Mouse (Mus musculus) spleen, adult 18-20 months (tissue): ENCODE results near the gene Mia.

Source experiments
- DNase-seq, 2 experiments: peaks; one replicate each; pipeline ENCODE4 v3.0.0; 2022; ENCODE audit warnings: mixed read lengths in 2 of 2

Mia gene

DNA sequence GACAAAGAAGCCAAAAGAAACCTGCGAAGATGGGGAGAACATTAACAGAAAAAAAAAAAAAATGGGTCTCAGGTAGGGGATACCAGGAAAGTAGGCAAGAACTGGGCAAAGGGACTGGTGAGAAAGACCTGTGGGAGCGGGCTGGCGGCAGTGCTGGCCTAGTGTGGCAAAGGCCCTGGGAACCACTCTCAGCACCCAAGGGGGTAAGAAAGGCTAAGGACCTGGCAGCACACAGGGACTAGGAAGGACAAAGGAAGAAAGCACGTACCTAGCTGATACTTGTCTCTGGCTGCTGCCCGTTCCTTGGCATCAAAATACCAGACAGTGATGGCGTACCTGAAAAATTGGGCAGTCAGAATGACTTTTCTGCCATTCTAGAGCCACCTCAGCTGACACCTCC, 21.7 kb downstream of the Mia start:
- DNase-seq, result no peak

DNA sequence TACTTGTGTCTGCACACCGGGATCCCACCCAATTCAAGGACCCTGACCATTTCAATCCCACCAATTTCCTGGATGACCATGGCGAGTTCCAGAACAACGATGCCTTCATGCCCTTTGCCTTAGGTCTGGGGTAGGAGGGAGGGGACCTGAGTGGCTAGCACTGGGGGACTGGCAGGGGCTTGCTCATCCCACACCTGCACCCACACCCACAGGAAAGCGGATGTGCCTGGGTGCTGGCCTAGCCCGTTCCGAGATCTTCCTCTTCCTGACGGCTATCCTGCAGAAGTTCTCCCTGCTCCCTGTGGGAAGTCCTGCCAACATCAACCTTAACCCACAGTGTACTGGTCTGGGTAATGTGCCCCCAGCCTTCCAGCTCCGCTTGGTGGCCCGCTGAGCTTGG, 22.8 kb downstream of the Mia start:
- no peak for DNase-seq

DNA sequence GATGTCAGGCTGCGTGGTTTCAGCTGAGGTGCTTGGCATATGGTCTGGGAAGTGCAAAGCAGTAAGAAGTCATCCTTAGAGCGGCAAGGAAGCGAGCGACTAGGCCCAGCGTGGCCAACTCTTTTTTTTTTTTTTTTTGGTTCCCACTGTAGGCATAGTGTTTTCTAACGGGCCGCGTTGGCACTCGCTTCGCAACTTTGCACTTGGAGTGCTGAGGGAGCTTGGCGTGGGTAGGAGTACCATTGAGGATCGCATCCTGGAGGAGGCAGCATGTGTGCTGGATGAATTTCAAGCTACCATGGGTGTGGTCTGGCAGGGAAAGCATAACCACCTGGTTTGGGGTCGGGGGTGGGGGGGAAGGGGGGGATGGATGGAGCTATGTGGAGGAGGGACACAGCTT, 25.0 kb downstream of the Mia start:
- no peak for DNase-seq

DNA sequence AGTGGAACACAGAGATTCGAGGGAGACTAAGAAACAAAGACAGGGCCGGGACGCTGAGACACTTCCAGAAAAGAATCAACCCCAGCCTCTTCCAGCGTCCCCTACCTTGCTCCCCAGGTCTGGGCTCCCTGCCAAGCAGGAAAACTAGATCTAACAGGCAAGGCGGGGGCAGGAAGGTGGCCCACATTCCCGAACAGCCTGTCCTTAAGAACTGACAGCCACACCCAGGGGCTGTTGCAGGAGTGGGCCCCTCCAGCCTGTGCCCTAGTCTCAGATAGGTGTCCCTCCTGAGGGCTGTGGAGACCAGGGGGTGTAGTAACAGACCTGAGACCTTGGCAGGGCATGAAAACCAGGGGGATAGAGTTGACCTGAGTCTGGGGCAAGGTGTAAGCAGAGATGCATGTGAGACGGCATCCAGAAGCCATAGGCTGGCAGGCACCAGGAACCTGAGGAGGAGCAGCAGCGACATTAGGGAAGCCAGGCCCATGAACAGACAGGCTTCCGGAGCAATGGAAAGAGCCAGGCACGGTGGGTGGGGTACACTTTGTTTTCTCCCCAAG, 27.7 kb downstream of the Mia start, which contains the start of gene Cyp2t4:
Gene Cyp2t4 (plus strand): TSS at position 510 of the 560 bp plus-strand sequence.
- no peak for DNase-seq

DNA sequence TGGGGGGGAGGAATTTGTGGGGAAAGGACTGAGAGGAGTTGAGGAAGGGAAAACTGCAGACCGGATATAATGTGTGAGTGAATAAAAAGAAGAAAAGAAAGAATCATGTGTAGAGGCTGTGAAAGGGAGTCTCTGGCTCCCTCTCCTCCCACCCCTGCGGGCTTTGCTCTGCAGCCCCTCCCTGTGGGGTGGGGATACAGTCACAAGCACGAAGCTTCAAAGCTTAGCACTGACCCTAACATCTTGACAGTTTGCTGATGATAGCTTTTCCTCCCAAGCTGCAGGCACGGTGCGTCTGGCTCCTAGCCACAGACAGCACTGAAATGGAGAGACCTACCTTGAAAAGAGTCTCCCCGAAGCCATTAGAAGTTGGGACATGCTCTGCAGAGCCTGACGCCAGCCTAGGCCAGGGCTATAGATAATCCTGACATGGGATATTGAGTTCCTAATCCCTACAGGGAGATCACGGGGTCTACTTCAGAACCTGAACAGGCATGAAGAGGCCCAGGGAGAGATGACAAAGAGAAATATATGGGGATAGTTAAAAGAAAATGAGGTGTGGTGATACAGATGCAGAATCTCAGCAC, 44.5 kb downstream of the Mia start:
- no peak for DNase-seq

DNA sequence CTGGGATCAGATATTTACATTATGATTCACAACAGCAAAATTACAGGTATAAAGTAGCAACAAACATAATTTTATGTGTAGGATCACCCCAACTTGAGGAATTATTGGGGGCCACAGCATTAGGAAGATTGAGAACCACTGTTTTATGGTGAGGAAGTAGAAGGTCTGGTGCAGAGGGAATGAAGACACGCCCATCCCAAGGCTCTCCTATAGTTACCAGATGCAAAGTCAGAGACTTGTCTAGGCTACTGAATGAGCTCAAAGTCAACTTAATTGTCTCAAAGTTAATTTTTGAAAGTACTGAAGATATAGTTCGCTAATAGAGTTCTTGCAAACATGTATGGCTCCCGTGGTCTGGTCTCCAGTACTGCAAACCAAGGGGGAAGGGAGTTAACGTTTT, 47.2 kb downstream of the Mia start:
- no peak for DNase-seq

DNA sequence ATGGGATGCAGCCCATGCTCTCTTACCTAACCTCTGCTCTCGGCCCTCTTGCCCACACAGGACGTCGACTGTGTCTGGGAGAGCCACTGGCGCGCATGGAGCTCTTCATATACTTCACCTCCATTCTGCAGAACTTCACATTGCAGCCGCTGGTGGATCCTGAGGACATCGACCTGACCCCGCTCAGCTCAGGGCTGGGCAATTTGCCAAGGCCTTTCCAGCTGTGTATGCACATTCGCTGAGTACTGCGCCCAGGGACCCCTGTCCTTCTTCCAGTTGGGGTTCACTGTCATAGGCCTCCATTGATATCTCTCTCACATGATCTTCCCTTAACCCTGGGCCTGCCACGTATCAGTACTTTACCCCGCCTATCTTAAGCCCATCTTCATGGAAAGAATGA, 47.8 kb downstream of the Mia start:
- no peak for DNase-seq

DNA sequence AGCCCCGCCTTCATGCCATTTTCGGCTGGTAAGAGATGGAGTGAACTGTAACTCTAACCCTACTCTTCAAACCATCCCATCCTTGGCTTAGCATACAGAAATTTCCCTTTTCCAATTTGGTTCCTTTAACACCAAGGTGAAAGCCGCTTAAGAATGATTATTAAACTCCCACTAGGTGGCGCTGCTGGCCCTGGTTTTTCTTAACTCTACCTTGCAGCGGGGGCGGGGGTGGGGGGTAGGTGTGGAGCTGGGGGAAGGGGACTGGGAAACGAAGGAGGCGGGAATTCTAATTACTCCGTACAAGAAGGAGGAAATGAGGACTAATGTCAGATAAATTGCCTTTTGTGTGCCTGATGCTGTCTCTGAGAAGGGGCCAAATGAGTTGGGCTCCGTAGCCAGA, 48.4 kb downstream of the Mia start:
- peak in 1 of 2 experiments; percentile 39 for DNase-seq

DNA sequence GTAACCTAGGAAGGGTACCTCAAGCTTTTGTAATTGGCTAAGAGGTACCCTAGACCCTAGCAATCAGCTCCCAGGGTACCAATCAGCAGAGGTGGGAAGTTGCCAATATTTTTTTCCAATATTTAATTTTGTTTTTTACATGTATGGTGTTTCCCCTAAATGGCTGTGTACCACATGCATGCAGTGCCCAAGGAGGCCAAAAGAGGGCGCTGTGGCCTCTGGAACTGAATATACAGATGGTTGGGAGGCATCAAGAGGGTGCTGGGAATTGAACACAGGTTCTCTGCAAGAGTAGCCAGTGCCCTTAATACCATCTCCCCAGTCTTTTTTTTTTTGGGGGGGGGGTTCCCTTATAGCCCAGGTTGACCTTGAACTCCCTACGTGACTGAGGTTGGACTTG, 49.6 kb downstream of the Mia start:
- no peak for DNase-seq

DNA sequence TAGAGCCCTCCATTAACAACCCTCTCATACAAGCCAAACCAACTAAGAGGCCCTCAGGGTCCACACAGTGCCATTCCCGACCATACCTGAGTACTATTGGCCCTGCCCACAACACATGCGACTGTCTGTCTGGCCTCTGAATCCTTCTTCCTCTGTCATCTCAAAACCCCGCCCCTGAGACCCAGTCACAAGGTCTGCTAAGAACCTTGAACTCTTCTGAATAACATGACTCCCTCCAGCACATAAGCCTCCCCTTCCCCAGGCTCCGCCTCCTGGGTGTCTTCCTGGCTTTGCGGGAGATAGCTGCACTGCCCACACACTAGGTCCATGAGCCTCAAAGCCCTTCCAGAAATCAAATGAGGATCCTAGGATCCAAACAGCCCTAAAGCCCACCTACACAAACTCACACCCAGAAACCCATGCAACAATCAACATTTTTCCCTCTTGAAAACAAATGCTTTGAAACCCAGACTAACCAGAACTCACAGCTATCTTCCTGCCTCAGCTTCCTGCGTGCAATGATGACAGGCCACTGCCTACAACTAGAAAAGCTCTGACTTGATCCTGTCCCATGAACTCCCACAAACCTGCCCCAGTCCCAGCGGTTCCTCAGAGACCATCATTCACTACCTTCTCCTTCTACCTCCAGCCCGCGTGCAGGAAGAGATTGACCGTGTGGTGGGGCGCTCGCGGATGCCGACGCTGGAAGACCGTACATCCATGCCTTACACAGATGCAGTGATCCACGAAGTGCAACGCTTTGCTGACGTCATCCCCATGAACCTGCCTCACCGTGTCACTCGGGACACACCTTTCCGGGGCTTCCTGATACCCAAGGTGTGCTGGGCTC, 50.2 kb downstream of the Mia start:
- DNase-seq, result no peak

DNA sequence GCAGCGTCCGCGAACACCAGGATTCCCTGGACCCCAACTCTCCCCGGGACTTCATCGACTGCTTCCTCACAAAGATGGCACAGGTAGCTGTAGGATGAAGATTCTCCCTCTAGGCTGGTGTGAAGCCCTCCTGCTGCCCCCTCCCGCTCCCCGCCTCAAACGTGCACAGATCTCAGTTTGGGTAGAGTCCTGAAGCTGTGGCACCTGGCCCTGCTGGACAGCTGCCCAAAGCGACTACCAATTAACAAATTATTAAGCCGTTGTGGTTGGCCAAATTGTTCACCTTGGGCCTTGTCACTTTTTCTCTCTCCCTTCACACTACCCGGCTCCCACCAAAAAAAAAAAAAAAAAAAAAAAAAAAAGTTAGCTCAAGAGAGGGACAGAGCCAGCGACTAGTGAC, 51.1 kb downstream of the Mia start:
- no peak for DNase-seq
